Mouse (Mus musculus): ENCODE results near the gene Olfr985. TPM values are rescaled to one million over a fixed set of nuclear protein-coding genes. Genes with fewer than 3 reads are reported as not detected.

The Olfr985 gene
- polyA plus RNA-seq (2016; fragmentation: Nextera tagmentation; extraction: Ambion mirVana), result not detected in 2 replicates

GRCm38 (mm10) chr9:40130084-40130483 lies at the start of gene Olfr985:
Gene Olfr985, minus strand, starts transcription at chr9:40130184.
- ATAC-seq (ENCODE audit: insufficient number of reproducible peaks, low FRiP score), result no peak
- no peaks in the 10 kb centered on the region for H3K9me3 ChIP-seq (replicated peaks)
- WGBS, result 80% methylated on average over 1 of the region's 1 CpGs
- H3K4me3 ChIP-seq, result no peak within 1 kb of the TSS
- no peak within 1 kb of the TSS for H3K4me2 ChIP-seq
- H3K27ac ChIP-seq (ENCODE audit: poor library complexity, severe bottlenecking), result no peak within 1 kb of the TSS
- no peaks in the 10 kb centered on the region for H3K4me1 ChIP-seq (replicated peaks)
- H3K27me3 ChIP-seq (replicated peaks), result no peaks in the 10 kb centered on the region
- H3K36me3 ChIP-seq, result no peaks in the 10 kb centered on the region
- H3K9ac ChIP-seq, result no peak within 1 kb of the TSS

- Histone ChIP-seq H3K27me3 (replicated peaks) (no peaks in the 10 kb centered on the region), H3K9ac (no peak overlapping the region), H3K36me3 (no peaks in the 10 kb centered on the region), H3K4me1 (replicated peaks) (no peaks in the 10 kb centered on the region), H3K4me2 (no peak overlapping the region), H3K27ac (ENCODE audit: poor library complexity, severe bottlenecking) (no peak overlapping the region), H3K9me3 (replicated peaks) (no peaks in the 10 kb centered on the region), H3K4me3 (no peak overlapping the region)
- ATAC-seq (ENCODE audit: insufficient number of reproducible peaks, low FRiP score), result no peak
- WGBS, result 81% methylated on average over 6 of the region's 6 CpGs
Measured at GRCm38 (mm10) chr9:40177017-40177416, 47.0 kb upstream of the Olfr985 start.

GRCm38 (mm10) chr9:40166446-40166845 lies 36.5 kb upstream of the Olfr985 start:
- Histone ChIP-seq H3K4me1 (replicated peaks) (no peaks in the 10 kb centered on the region), H3K36me3 (no peaks in the 10 kb centered on the region), H3K9me3 (replicated peaks) (no peaks in the 10 kb centered on the region), H3K4me2 (no peak overlapping the region), H3K4me3 (no peak overlapping the region), H3K27ac (ENCODE audit: poor library complexity, severe bottlenecking) (no peak overlapping the region), H3K9ac (no peak overlapping the region), H3K27me3 (replicated peaks) (no peaks in the 10 kb centered on the region)
- 92% methylated on average over 1 of the region's 1 CpGs for WGBS
- no peak for ATAC-seq (ENCODE audit: insufficient number of reproducible peaks, low FRiP score)

- no peak overlapping the region for H3K4me3 ChIP-seq
- no peak overlapping the region for H3K27ac ChIP-seq (ENCODE audit: poor library complexity, severe bottlenecking)
- no peaks in the 10 kb centered on the region for H3K4me1 ChIP-seq (replicated peaks)
- no peak overlapping the region for H3K4me2 ChIP-seq
- no peaks in the 10 kb centered on the region for H3K9me3 ChIP-seq (replicated peaks)
- H3K9ac ChIP-seq, result no peak overlapping the region
- no peaks in the 10 kb centered on the region for H3K27me3 ChIP-seq (replicated peaks)
- WGBS, result 75% methylated on average over 4 of the region's 4 CpGs
- no peaks in the 10 kb centered on the region for H3K36me3 ChIP-seq
- ATAC-seq (ENCODE audit: insufficient number of reproducible peaks, low FRiP score), result no peak
Measured at GRCm38 (mm10) chr9:40155118-40155644, 25.2 kb upstream of the Olfr985 start.

GRCm38 (mm10) chr9:40141544-40141943 lies 11.6 kb upstream of the Olfr985 start:
- no peaks in the 10 kb centered on the region for H3K27me3 ChIP-seq (replicated peaks)
- H3K4me1 ChIP-seq (replicated peaks), result no peaks in the 10 kb centered on the region
- H3K27ac ChIP-seq (ENCODE audit: poor library complexity, severe bottlenecking), result no peak overlapping the region
- H3K4me3 ChIP-seq, result no peak overlapping the region
- no peak overlapping the region for H3K9ac ChIP-seq
- ATAC-seq (ENCODE audit: insufficient number of reproducible peaks, low FRiP score), result no peak
- 62% methylated on average over 1 of the region's 1 CpGs for WGBS
- H3K36me3 ChIP-seq, result no peaks in the 10 kb centered on the region
- no peak overlapping the region for H3K4me2 ChIP-seq
- H3K9me3 ChIP-seq (replicated peaks), result no peaks in the 10 kb centered on the region

GRCm38 (mm10) chr9:40139484-40139883 lies 9.5 kb upstream of the Olfr985 start:
- Histone ChIP-seq H3K4me2 (no peak overlapping the region), H3K27me3 (replicated peaks) (no peaks in the 10 kb centered on the region), H3K4me1 (replicated peaks) (no peaks in the 10 kb centered on the region), H3K4me3 (no peak overlapping the region), H3K27ac (ENCODE audit: poor library complexity, severe bottlenecking) (no peak overlapping the region), H3K9ac (no peak overlapping the region), H3K36me3 (no peaks in the 10 kb centered on the region), H3K9me3 (replicated peaks) (no peaks in the 10 kb centered on the region)
- ATAC-seq (ENCODE audit: insufficient number of reproducible peaks, low FRiP score), result no peak
- WGBS, result 48% methylated on average over 4 of the region's 4 CpGs

GRCm38 (mm10) chr9:40136987-40137688 lies 7.2 kb upstream of the Olfr985 start:
- no peaks in the 10 kb centered on the region for H3K36me3 ChIP-seq
- no peaks in the 10 kb centered on the region for H3K27me3 ChIP-seq (replicated peaks)
- H3K9ac ChIP-seq, result no peak overlapping the region
- H3K27ac ChIP-seq (ENCODE audit: poor library complexity, severe bottlenecking), result no peak overlapping the region
- WGBS, result 69% methylated on average over 6 of the region's 6 CpGs
- no peak overlapping the region for H3K4me3 ChIP-seq
- H3K9me3 ChIP-seq (replicated peaks), result no peaks in the 10 kb centered on the region
- no peak overlapping the region for H3K4me2 ChIP-seq
- H3K4me1 ChIP-seq (replicated peaks), result no peaks in the 10 kb centered on the region
- no peak for ATAC-seq (ENCODE audit: insufficient number of reproducible peaks, low FRiP score)

GRCm38 (mm10) chr9:40130556-40130955 lies 572 bp upstream of the Olfr985 start:
- Histone ChIP-seq H3K36me3 (no peaks in the 10 kb centered on the region), H3K4me1 (replicated peaks) (no peaks in the 10 kb centered on the region), H3K9ac (no peak overlapping the region), H3K9me3 (replicated peaks) (no peaks in the 10 kb centered on the region), H3K4me3 (no peak overlapping the region), H3K27ac (ENCODE audit: poor library complexity, severe bottlenecking) (no peak overlapping the region), H3K27me3 (replicated peaks) (no peaks in the 10 kb centered on the region), H3K4me2 (no peak overlapping the region)
- ATAC-seq (ENCODE audit: insufficient number of reproducible peaks, low FRiP score), result no peak
- 76% methylated on average over 1 of the region's 1 CpGs for WGBS

- H3K27ac ChIP-seq (ENCODE audit: poor library complexity, severe bottlenecking), result no peak overlapping the region
- H3K36me3 ChIP-seq, result no peaks in the 10 kb centered on the region
- 81% methylated on average over 5 of the region's 5 CpGs for WGBS
- H3K9me3 ChIP-seq (replicated peaks), result no peaks in the 10 kb centered on the region
- no peak overlapping the region for H3K4me2 ChIP-seq
- H3K4me3 ChIP-seq, result no peak overlapping the region
- no peak for ATAC-seq (ENCODE audit: insufficient number of reproducible peaks, low FRiP score)
- H3K9ac ChIP-seq, result no peak overlapping the region
- H3K4me1 ChIP-seq (replicated peaks), result no peaks in the 10 kb centered on the region
- no peaks in the 10 kb centered on the region for H3K27me3 ChIP-seq (replicated peaks)
Measured at GRCm38 (mm10) chr9:40117287-40117659, 12.7 kb downstream of the Olfr985 start.

GRCm38 (mm10) chr9:40116645-40117286 lies 13.2 kb downstream of the Olfr985 start:
- Histone ChIP-seq H3K27ac (ENCODE audit: poor library complexity, severe bottlenecking) (no peak overlapping the region), H3K27me3 (replicated peaks) (no peaks in the 10 kb centered on the region), H3K9ac (no peak overlapping the region), H3K4me2 (no peak overlapping the region), H3K9me3 (replicated peaks) (no peaks in the 10 kb centered on the region), H3K36me3 (no peaks in the 10 kb centered on the region), H3K4me1 (replicated peaks) (no peaks in the 10 kb centered on the region), H3K4me3 (no peak overlapping the region)
- ATAC-seq (ENCODE audit: insufficient number of reproducible peaks, low FRiP score), result no peak
- 60% methylated on average over 10 of the region's 10 CpGs for WGBS

GRCm38 (mm10) chr9:40114106-40114505 lies 15.9 kb downstream of the Olfr985 start, which contains the start of gene Olfr984:
Gene Olfr984, minus strand, starts transcription at chr9:40114206.
- 74% methylated on average over 2 of the region's 2 CpGs for WGBS
- 0 out of 2 replicates have a peak, but pooled peaks cover 3% of the 10 kb centered on the region for H3K9me3 ChIP-seq (replicated peaks)
- no peaks in the 10 kb centered on the region for H3K36me3 ChIP-seq
- H3K27me3 ChIP-seq (replicated peaks), result no peaks in the 10 kb centered on the region
- H3K4me3 ChIP-seq, result no peak within 1 kb of the TSS
- no peak within 1 kb of the TSS for H3K27ac ChIP-seq (ENCODE audit: poor library complexity, severe bottlenecking)
- no peaks in the 10 kb centered on the region for H3K4me1 ChIP-seq (replicated peaks)
- no peak for ATAC-seq (ENCODE audit: insufficient number of reproducible peaks, low FRiP score)
- no peak within 1 kb of the TSS for H3K9ac ChIP-seq
- H3K4me2 ChIP-seq, result no peak within 1 kb of the TSS

Measured in heart, embryonic 12.5 days (tissue).